Mouse (Mus musculus) small intestine, adult 2 months (tissue): ENCODE results near the gene Znrd1as.

Source experiments
- CTCF ChIP-seq: fragments of 200-500 bp; IDR thresholded peaks from 2 replicates; pipeline ENCODE4 v1.5.1; 2012; ENCODE audit warnings: low read depth, mild to moderate bottlenecking, control low read depth, inconsistent platforms, low read length, moderate library complexity, mixed read lengths; ENCODE audit not compliant: insufficient replicate concordance, insufficient read length; ENCODE audit errors: extremely low read depth
- POLR2A ChIP-seq: fragments of 200-500 bp; IDR thresholded peaks from 2 replicates; pipeline ENCODE4 v1.6.1; 2012; ENCODE audit warnings: low read depth, mild to moderate bottlenecking, control low read depth, inconsistent platforms, low read length, moderate library complexity

- TF ChIP-seq POLR2A (no peak), CTCF (no peak)
Measured at GRCm38 (mm10) chr17:37002364-37003330, 44.3 kb downstream of the Znrd1as start.
